Mouse (Mus musculus) adrenal gland, postnatal 4 days (tissue): ENCODE results near the gene Ifitm3. TPM values are rescaled to one million over a fixed set of nuclear protein-coding genes. Genes with fewer than 3 reads are reported as not detected.

ENCODE experiments used
- DNase-seq, 2 experiments: peaks; one replicate each; pipeline ENCODE4 v3.0.0; 2021 to 2022; ENCODE audit warnings: low spot score in 2 of 2, mixed read lengths in 2 of 2
- long read RNA-seq, 2 experiments: library from polyadenylated mRNA; stranded (forward); transcript quantifications; one replicate each; pipeline ENCODE4 v2.0.0; 2021
- total RNA-seq, 2 experiments: library from RNA; stranded (reverse); gene quantifications; 2 replicates each; pipeline ENCODE4 v1.2.3; 2021

Gene Ifitm3
- 100 to 1,000 TPM; 109 to 115 TPM for total RNA-seq
- long read RNA-seq, experiment 1, transcript Ifitm3-201 (2 exons, 678 nt) = major isoform, 95 of 99 reads
- long read RNA-seq, experiment 1, partial matches to known transcripts = 2 of 99 reads
- long read RNA-seq, experiment 1, other reads (novel, unspliced or antisense) = 2 of 99 reads
- long read RNA-seq, experiment 2, transcript Ifitm3-201 (2 exons, 678 nt) = major isoform, 74 of 78 reads
- long read RNA-seq, experiment 2, partial matches to known transcripts = 4 of 78 reads
- long read RNA-seq, experiment 2, other reads (novel, unspliced or antisense) = 0 of 78 reads

- DNase-seq = peak in 1 of 2 experiments; percentile 40
Observed at GRCm38 (mm10) chr7:141010593-141010992, at the start of gene Ifitm3. Gene Ifitm3 (minus strand): TSS chr7:141010770.

- no peak for DNase-seq
Observed at GRCm38 (mm10) chr7:141059929-141060328, 49.4 kb upstream of the Ifitm3 start.

GRCm38 (mm10) chr7:141058601-141059341, 48.2 kb upstream of the Ifitm3 start:
- no peak for DNase-seq

- DNase-seq = no peak
Observed at GRCm38 (mm10) chr7:141057541-141057940, 47.0 kb upstream of the Ifitm3 start.

GRCm38 (mm10) chr7:141056976-141057375, 46.4 kb upstream of the Ifitm3 start:
- DNase-seq = no peak

- DNase-seq = no peak
Observed at GRCm38 (mm10) chr7:141055785-141056184, 45.2 kb upstream of the Ifitm3 start.

- DNase-seq = no peak
Observed at GRCm38 (mm10) chr7:141052421-141052820, 41.9 kb upstream of the Ifitm3 start.

- no peak for DNase-seq
Observed at GRCm38 (mm10) chr7:141052016-141052415, 41.4 kb upstream of the Ifitm3 start.

- DNase-seq = no peak
Observed at GRCm38 (mm10) chr7:141051060-141051685, 40.6 kb upstream of the Ifitm3 start.

- no peak for DNase-seq
Observed at GRCm38 (mm10) chr7:141049326-141049725, 38.8 kb upstream of the Ifitm3 start.

GRCm38 (mm10) chr7:141048226-141049218, 38.0 kb upstream of the Ifitm3 start:
- peak; percentile 82 to 84 for DNase-seq

GRCm38 (mm10) chr7:141047581-141048225, 37.1 kb upstream of the Ifitm3 start:
- peak in 1 of 2 experiments; percentile 29 for DNase-seq

GRCm38 (mm10) chr7:141046931-141047580, 36.5 kb upstream of the Ifitm3 start:
- DNase-seq = no peak

- DNase-seq = no peak
Observed at GRCm38 (mm10) chr7:141042539-141042938, 32.0 kb upstream of the Ifitm3 start.

- DNase-seq = peak in 1 of 2 experiments; percentile 36
Observed at GRCm38 (mm10) chr7:141041661-141042060, 31.1 kb upstream of the Ifitm3 start.

- no peak for DNase-seq
Observed at GRCm38 (mm10) chr7:141040867-141041606, 30.5 kb upstream of the Ifitm3 start.

GRCm38 (mm10) chr7:141039386-141040107, 29.0 kb upstream of the Ifitm3 start:
- DNase-seq = no peak
